Mouse (Mus musculus) adrenal gland, postnatal 36 days (tissue): Measurements from ENCODE around the gene Prkce. TPM values are rescaled to one million over a fixed set of nuclear protein-coding genes. Genes with fewer than 3 reads are reported as not detected.
A peak's percentile ranks its signal among the peaks of the same experiment; 100 is the strongest.

ENCODE experiments used
- DNase-seq, 2 experiments: peaks; one replicate each; pipeline ENCODE4 v3.0.0; 2021; ENCODE audit warnings: mixed read lengths in 1 of 2
- total RNA-seq, 2 experiments: library from RNA; stranded (reverse); gene quantifications; 2 replicates each; pipeline ENCODE4 v1.2.3; 2021

The Prkce gene
- total RNA-seq, 2 experiments from 2014 or later: 18.1 to 21.1 TPM

GRCm38 (mm10) chr17:86175516-86175915 is 7.9 kb downstream of the Prkce start:
- DNase-seq: no peak

- DNase-seq: no peak
These were observed 9.1 kb downstream of the Prkce start for GRCm38 (mm10) chr17:86176722-86177121.

GRCm38 (mm10) chr17:86183788-86184187 is 16.2 kb downstream of the Prkce start:
- no peak for DNase-seq

GRCm38 (mm10) chr17:86184552-86185209 is 17.1 kb downstream of the Prkce start:
- DNase-seq: no peak

- DNase-seq: no peak
These were observed 18.0 kb downstream of the Prkce start for GRCm38 (mm10) chr17:86185584-86185983.

- DNase-seq: no peak
These were observed 20.2 kb downstream of the Prkce start for GRCm38 (mm10) chr17:86187777-86188176.

- no peak for DNase-seq
These were observed 26.4 kb downstream of the Prkce start for GRCm38 (mm10) chr17:86193979-86194378.

- DNase-seq: peak in 1 of 2 experiments; percentile 18
These were observed 27.3 kb downstream of the Prkce start for GRCm38 (mm10) chr17:86194921-86195320.

- peak in 1 of 2 experiments; percentile 13 for DNase-seq
These were observed 31.2 kb downstream of the Prkce start for GRCm38 (mm10) chr17:86198496-86199465.

GRCm38 (mm10) chr17:86201981-86202380 is 34.4 kb downstream of the Prkce start:
- peak; percentile 48 to 60 for DNase-seq

GRCm38 (mm10) chr17:86202972-86203371 is 35.4 kb downstream of the Prkce start:
- DNase-seq: peak in 1 of 2 experiments; percentile 19

GRCm38 (mm10) chr17:86203531-86204450 is 36.2 kb downstream of the Prkce start:
- peak in 1 of 2 experiments; percentile 34 for DNase-seq

- DNase-seq: no peak
These were observed 38.7 kb downstream of the Prkce start for GRCm38 (mm10) chr17:86206289-86206688.

- DNase-seq: no peak
These were observed 40.7 kb downstream of the Prkce start for GRCm38 (mm10) chr17:86208057-86208820.

- DNase-seq: no peak
These were observed 41.2 kb downstream of the Prkce start for GRCm38 (mm10) chr17:86208821-86209186.

- DNase-seq: peak in 1 of 2 experiments; percentile 10
These were observed 42.2 kb downstream of the Prkce start for GRCm38 (mm10) chr17:86209680-86210251.

- no peak for DNase-seq
These were observed 44.6 kb downstream of the Prkce start for GRCm38 (mm10) chr17:86212204-86212603.

- DNase-seq: no peak
These were observed 46.7 kb downstream of the Prkce start for GRCm38 (mm10) chr17:86214285-86214684.

GRCm38 (mm10) chr17:86214741-86215140 is 47.2 kb downstream of the Prkce start:
- no peak for DNase-seq

- DNase-seq: peak; percentile 63 to 71
These were observed 48.2 kb downstream of the Prkce start for GRCm38 (mm10) chr17:86215771-86216170.

GRCm38 (mm10) chr17:86217468-86217867 is 49.9 kb downstream of the Prkce start:
- DNase-seq: no peak
